Mouse (Mus musculus) adipocyte (in vitro differentiated cells): Measurements from ENCODE around the gene Plpp7.

Source experiments
- DNase-seq: peaks from one replicate; pipeline ENCODE4 v3.0.0-alpha.2; 2016; ENCODE audit warnings: low spot score

Gene Plpp7

GRCm38 (mm10) chr2:32095351-32096121, at the start of gene Plpp7:
Gene Plpp7 (plus strand): TSS chr2:32095528.
- DNase-seq, result peak; percentile 31

- no peak for DNase-seq
These were observed 49.3 kb upstream of the Plpp7 start for GRCm38 (mm10) chr2:32046009-32046408.

GRCm38 (mm10) chr2:32047323-32047722, 48.0 kb upstream of the Plpp7 start:
- no peak for DNase-seq

GRCm38 (mm10) chr2:32051791-32052190, 43.5 kb upstream of the Plpp7 start:
- no peak for DNase-seq

GRCm38 (mm10) chr2:32052418-32052817, 42.9 kb upstream of the Plpp7 start:
- DNase-seq, result no peak

GRCm38 (mm10) chr2:32055357-32055965, 39.9 kb upstream of the Plpp7 start:
- no peak for DNase-seq

GRCm38 (mm10) chr2:32056524-32056923, 38.8 kb upstream of the Plpp7 start:
- no peak for DNase-seq

- DNase-seq, result no peak
These were observed 38.0 kb upstream of the Plpp7 start for GRCm38 (mm10) chr2:32057360-32057759.

GRCm38 (mm10) chr2:32057794-32058193, 37.5 kb upstream of the Plpp7 start:
- DNase-seq, result no peak

GRCm38 (mm10) chr2:32058241-32058640, 37.1 kb upstream of the Plpp7 start:
- DNase-seq, result no peak

- DNase-seq, result no peak
These were observed 36.6 kb upstream of the Plpp7 start for GRCm38 (mm10) chr2:32058716-32059115.

- DNase-seq, result no peak
These were observed 35.7 kb upstream of the Plpp7 start for GRCm38 (mm10) chr2:32059613-32060012.

- DNase-seq, result no peak
These were observed 35.0 kb upstream of the Plpp7 start for GRCm38 (mm10) chr2:32060228-32060805.

- no peak for DNase-seq
These were observed 34.1 kb upstream of the Plpp7 start for GRCm38 (mm10) chr2:32061189-32061588.

- DNase-seq, result no peak
These were observed 33.4 kb upstream of the Plpp7 start for GRCm38 (mm10) chr2:32061722-32062505.

GRCm38 (mm10) chr2:32062626-32063410, 32.5 kb upstream of the Plpp7 start:
- DNase-seq, result no peak

GRCm38 (mm10) chr2:32063451-32064151, 31.7 kb upstream of the Plpp7 start:
- no peak for DNase-seq

- DNase-seq, result no peak
These were observed 30.4 kb upstream of the Plpp7 start for GRCm38 (mm10) chr2:32064913-32065312.

- DNase-seq, result no peak
These were observed 29.9 kb upstream of the Plpp7 start for GRCm38 (mm10) chr2:32065371-32065791.

GRCm38 (mm10) chr2:32066005-32066404, 29.3 kb upstream of the Plpp7 start:
- DNase-seq, result peak; percentile 35
